In the genomic region with DNA sequence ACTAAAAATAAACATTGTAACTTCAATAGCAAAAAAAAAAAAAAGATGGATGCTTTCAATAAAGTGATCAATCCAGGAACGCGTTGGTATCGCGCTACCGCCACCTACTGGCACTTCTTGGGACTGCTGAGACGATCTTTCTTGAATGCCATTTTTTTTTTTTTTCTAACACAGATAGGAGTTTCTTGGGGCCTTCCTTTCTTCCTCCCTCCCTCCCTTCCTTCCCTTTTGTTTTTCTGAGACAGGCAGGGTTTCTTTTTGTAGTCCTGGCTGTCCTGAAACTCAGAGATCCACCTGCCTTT, we compare ENCODE assay signal across 8 mouse cellular contexts. TPM values are rescaled to one million over a fixed set of nuclear protein-coding genes. Genes with fewer than 3 reads are reported as not detected.
A peak's percentile ranks its signal among the peaks of the same experiment; 100 is the strongest.
DNase-seq lines count a peak whose midpoint lies in the region; ATAC-seq and TF ChIP-seq lines count a peak whose summit lies in the region.

No protein-coding gene starts in this region.

- no peak for ATAC-seq in intestine, embryonic 14.5 days (replicated peaks; ENCODE audit: low FRiP score, low TSS enrichment, low read depth)
- no peak for ATAC-seq in intestine, embryonic 15.5 days
- ATAC-seq in G1E (ENCODE audit: extremely low read depth, insufficient number of reproducible peaks, low FRiP score, poor library complexity, severe bottlenecking): peak; percentile 34; the same call in 1 of the 2 replicates
- peak; percentile 82 for ATAC-seq in inflammation-experienced regulatory T-cells, adult 6 months
- peak; percentile 90 for ATAC-seq in megakaryocyte progenitor cell, adult 5-6 weeks (replicated peaks; ENCODE audit: poor library complexity)

- H3K9me3 ChIP-seq in intestine, embryonic 14.5 days (ENCODE audit: control insufficient read depth, low read length): no peaks in the 10 kb centered on the region
- H3K9me3 ChIP-seq in intestine, embryonic 15.5 days: no peaks in the 10 kb centered on the region
- no peaks in the 10 kb centered on the region for H3K9me3 ChIP-seq in G1E (replicated peaks)

- 2% methylated on average over 6 of the region's 6 CpGs for WGBS in intestine, embryonic 14.5 days
- 2% methylated on average over 6 of the region's 6 CpGs for WGBS in intestine, embryonic 15.5 days

- H3K27me3 ChIP-seq in intestine, embryonic 14.5 days (replicated peaks; ENCODE audit: control insufficient read depth, insufficient read depth, low read length): no peaks in the 10 kb centered on the region
- H3K27me3 ChIP-seq in intestine, embryonic 15.5 days (replicated peaks): no peaks in the 10 kb centered on the region
- H3K27me3 ChIP-seq in G1E (ENCODE audit: insufficient read depth, low read length): peaks cover 27% of the 10 kb centered on the region

- DNase-seq in intestine, embryonic 14.5 days (ENCODE audit: low spot score): peak; percentile 96
- DNase-seq in B cell, adult 2 months: peak; percentile 83 to 85
- peak; percentile 37 for DNase-seq in G1E (ENCODE audit: low spot score)
- peak; percentile 49 to 67 for DNase-seq in cerebellum, postnatal 4 days (ENCODE audit: low spot score in 2 of 2)
- DNase-seq in yolk sac, embryonic 10.5 days (ENCODE audit: low spot score): peak; percentile 38

- no peak overlapping the region for H3K9ac ChIP-seq in intestine, embryonic 14.5 days (ENCODE audit: low read length)
- H3K9ac ChIP-seq in intestine, embryonic 15.5 days: no peak overlapping the region

- H3K4me1 ChIP-seq in intestine, embryonic 14.5 days (replicated peaks; ENCODE audit: control insufficient read depth, insufficient read depth, low read length): no peaks in the 10 kb centered on the region
- H3K4me1 ChIP-seq in intestine, embryonic 15.5 days (replicated peaks): no peaks in the 10 kb centered on the region
- H3K4me1 ChIP-seq in G1E (ENCODE audit: insufficient read depth, low read depth, low read length): peaks cover 15% of the 10 kb centered on the region

- no peak overlapping the region for H3K27ac ChIP-seq in intestine, embryonic 14.5 days (ENCODE audit: low read depth)
- H3K27ac ChIP-seq in intestine, embryonic 15.5 days: no peak overlapping the region

- H3K4me2 ChIP-seq in intestine, embryonic 14.5 days (ENCODE audit: low read length): no peak overlapping the region
- H3K4me2 ChIP-seq in intestine, embryonic 15.5 days (replicated peaks): no peak overlapping the region

- H3K4me3 ChIP-seq in intestine, embryonic 14.5 days (ENCODE audit: low read depth, low read length): no peak overlapping the region
- H3K4me3 ChIP-seq in intestine, embryonic 15.5 days (replicated peaks): no peak overlapping the region
- H3K4me3 ChIP-seq in G1E (ENCODE audit: low read depth, low read length): no peak overlapping the region

- H3K36me3 ChIP-seq in intestine, embryonic 14.5 days (ENCODE audit: control insufficient read depth, insufficient read depth, low read length): no peaks in the 10 kb centered on the region
- H3K36me3 ChIP-seq in intestine, embryonic 15.5 days: no peaks in the 10 kb centered on the region
- H3K36me3 ChIP-seq in G1E (replicated peaks): no peaks in the 10 kb centered on the region

- TF ChIP-seq CTCF in G1E (IDR thresholded peaks at IDR 0.05; ENCODE audit: low read depth, low read length): peak; percentile 97

RNA-seq across cellular contexts. Expression of gene Nfkbia, which starts 13.5 kb away (rescaled TPM):
- 75.3 and 80.3 TPM in 2 replicates for polyA plus RNA-seq in intestine, embryonic 14.5 days (2014; fragmentation: Nextera tagmentation; extraction: Ambion mirVana)
- 72.5 and 74.2 TPM in 2 replicates for polyA plus RNA-seq in intestine, embryonic 15.5 days (2015; fragmentation: Nextera tagmentation; extraction: Ambion mirVana)
- total RNA-seq in G1E (2014; fragmentation: Nextera tagmentation) (28.8 and 34.1 TPM in 2 replicates), G1E (2017) (14.1 and 15.1 TPM in 2 replicates)
- polyA plus RNA-seq in G1E (2012): 8.9 and 11.0 TPM in 2 replicates
- polyA plus RNA-seq in inflammation-experienced regulatory T-cells, adult 6 months (2017; shearing (Covaris generic)): 100 to 1,000 TPM; 545 to 574 (median 562) TPM
- 40.6 and 85.4 TPM in 2 replicates for total RNA-seq in megakaryocyte progenitor cell, adult 5-6 weeks (2015)
- total RNA-seq in megakaryocyte progenitor cell, adult 5-6 weeks (2017): 36.4 and 69.6 TPM in 2 replicates

RNA-seq across cellular contexts. Expression of gene Aldoart2, which starts 59.1 kb away (rescaled TPM):
- polyA plus RNA-seq in intestine, embryonic 14.5 days (2014; fragmentation: Nextera tagmentation; extraction: Ambion mirVana): not detected in 2 replicates
- 0.09 TPM in 1 of 2 replicates, not detected in the other for polyA plus RNA-seq in intestine, embryonic 15.5 days (2015; fragmentation: Nextera tagmentation; extraction: Ambion mirVana)
- total RNA-seq in G1E (2014; fragmentation: Nextera tagmentation) (0.83 TPM in 1 of 2 replicates, not detected in the other), G1E (2017) (0.06 and 0.11 TPM in 2 replicates)
- 0.04 TPM in 1 of 2 replicates, not detected in the other for polyA plus RNA-seq in G1E (2012)
- polyA plus RNA-seq in inflammation-experienced regulatory T-cells, adult 6 months (2017; shearing (Covaris generic)): under 1 TPM in 2 of 3 experiments, not detected in 1; 0.23 to 0.40 TPM
- total RNA-seq in megakaryocyte progenitor cell, adult 5-6 weeks (2015): not detected in 2 replicates
- total RNA-seq in megakaryocyte progenitor cell, adult 5-6 weeks (2017): not detected in 2 replicates

Comparison
In these comparisons a context has a peak if more than half of its experiments do, and no peak if none do; other contexts are left out.
1. ATAC-seq: peak in G1E (single experiment), inflammation-experienced regulatory T-cells, adult 6 months (single experiment) and megakaryocyte progenitor cell, adult 5-6 weeks (single experiment); none in intestine, embryonic 14.5 days (single experiment) and intestine, embryonic 15.5 days (single experiment).
2. DNase-seq: peak in every context shown above with its lines; median percentile 96 in intestine, embryonic 14.5 days; 84 in B cell, adult 2 months; 58 in cerebellum, postnatal 4 days; 38 in yolk sac, embryonic 10.5 days; 37 in G1E.